Mouse (Mus musculus) liver, embryonic 15.5 days (tissue): ENCODE results near the gene Ttll12. TPM values are rescaled to one million over a fixed set of nuclear protein-coding genes. Genes with fewer than 3 reads are reported as not detected.

Experiments
- ATAC-seq: fragments of 200-750 bp; cut with Nextera tagmentation; 2 replicates; pipeline ENCODE4 v1.8.0; 2017; ENCODE audit warnings: moderate number of reproducible peaks, mild to moderate bottlenecking, moderate library complexity; ENCODE audit not compliant: insufficient read depth
- H3K27ac ChIP-seq: fragments of 300-500 bp; sonication (generic); replicated peaks from 2 replicates; pipeline ENCODE4 v1.5.1; 2015; ENCODE audit warnings: mild to moderate bottlenecking, inconsistent platforms
- H3K27me3 ChIP-seq: fragments of 300-500 bp; sonication (generic); 2 replicates; pipeline ENCODE4 v1.6.1; 2015; ENCODE audit warnings: mild to moderate bottlenecking, inconsistent platforms
- H3K36me3 ChIP-seq: fragments of 300-500 bp; sonication (generic); replicated peaks from 2 replicates; pipeline ENCODE4 v1.6.1; 2015; ENCODE audit warnings: moderate library complexity, mild to moderate bottlenecking, inconsistent platforms
- H3K4me1 ChIP-seq: fragments of 300-500 bp; sonication (generic); replicated peaks from 2 replicates; pipeline ENCODE4 v1.6.1; 2015; ENCODE audit warnings: inconsistent platforms
- H3K4me2 ChIP-seq: fragments of 300-500 bp; sonication (generic); 2 replicates; pipeline ENCODE4 v1.6.1; 2015; ENCODE audit warnings: moderate library complexity, mild to moderate bottlenecking, inconsistent platforms
- H3K4me3 ChIP-seq: fragments of 300-500 bp; sonication (generic); replicated peaks from 2 replicates; pipeline ENCODE4 v1.5.1; 2015; ENCODE audit warnings: mild to moderate bottlenecking, inconsistent platforms
- H3K9ac ChIP-seq: fragments of 300-500 bp; sonication (generic); 2 replicates; pipeline ENCODE4 v1.6.1; 2015; ENCODE audit warnings: moderate library complexity, mild to moderate bottlenecking, inconsistent platforms
- H3K9me3 ChIP-seq: fragments of 300-500 bp; sonication (generic); replicated peaks from 2 replicates; pipeline ENCODE4 v1.6.1; 2016; ENCODE audit warnings: inconsistent platforms
- WGBS: fragments of 180-500 bp; shearing (Covaris S2); methylation state at CpG from one replicate; pipeline ENCODE4 v1.1.7; 2015; ENCODE audit warnings: mixed read lengths; ENCODE audit not compliant: insufficient replicate concordance; 5-methylcytosine and 5-hydroxymethylcytosine counted together
- polyA plus RNA-seq: library from polyadenylated mRNA; unstranded; fragments of >200 nt; fragmentation: Nextera tagmentation; extraction: Ambion mirVana; gene quantifications from 2 replicates; pipeline ENCODE4 v1.2.1, GENCODE M21; 2015

Ttll12 gene
- polyA plus RNA-seq = 35.6 and 38.5 TPM in 2 replicates

- Histone ChIP-seq H3K9me3 (no peaks in the 10 kb centered on the region), H3K4me1 (peaks cover 66% of the 10 kb centered on the region), H3K36me3 (peaks cover 28% of the 10 kb centered on the region), H3K27ac (peak within 1 kb of the TSS; percentile 99), H3K9ac (peak within 1 kb of the TSS; percentile 96), H3K4me3 (peak within 1 kb of the TSS; percentile 96), H3K4me2 (peak within 1 kb of the TSS; percentile 87), H3K27me3 (no peaks in the 10 kb centered on the region)
- WGBS = under 1% methylated on average over 68 of the region's 68 CpGs
- peak; percentile 66 for ATAC-seq
These were observed at the start of gene Ttll12 for GRCm38 (mm10) chr15:83594513-83595363. TSS of gene Ttll12 (minus strand) at chr15:83595157.

GRCm38 (mm10) chr15:83642518-83642917 lies 47.6 kb upstream of the Ttll12 start:
- Histone ChIP-seq H3K4me1 (no peaks in the 10 kb centered on the region), H3K9me3 (no peaks in the 10 kb centered on the region), H3K27me3 (no peaks in the 10 kb centered on the region; the same call in 1 of the 2 replicates), H3K36me3 (no peaks in the 10 kb centered on the region), H3K4me3 (no peak overlapping the region), H3K4me2 (no peak overlapping the region), H3K27ac (no peak overlapping the region), H3K9ac (no peak overlapping the region)
- 64% methylated on average over 6 of the region's 6 CpGs for WGBS
- ATAC-seq = no peak

GRCm38 (mm10) chr15:83640208-83640607 lies 45.3 kb upstream of the Ttll12 start:
- Histone ChIP-seq H3K36me3 (no peaks in the 10 kb centered on the region), H3K27me3 (no peaks in the 10 kb centered on the region; the same call in 1 of the 2 replicates), H3K4me1 (no peaks in the 10 kb centered on the region), H3K9me3 (no peaks in the 10 kb centered on the region), H3K9ac (no peak overlapping the region), H3K4me3 (no peak overlapping the region), H3K27ac (no peak overlapping the region), H3K4me2 (no peak overlapping the region)
- WGBS = 22% methylated on average over 4 of the region's 4 CpGs
- ATAC-seq = no peak

- Histone ChIP-seq H3K27me3 (no peaks in the 10 kb centered on the region; the same call in 1 of the 2 replicates), H3K9ac (no peak overlapping the region), H3K36me3 (no peaks in the 10 kb centered on the region), H3K27ac (no peak overlapping the region), H3K4me2 (no peak overlapping the region), H3K9me3 (no peaks in the 10 kb centered on the region), H3K4me3 (no peak overlapping the region), H3K4me1 (no peaks in the 10 kb centered on the region)
- no peak for ATAC-seq
- 39% methylated on average over 3 of the region's 3 CpGs for WGBS
These were observed 44.2 kb upstream of the Ttll12 start for GRCm38 (mm10) chr15:83639160-83639559.

GRCm38 (mm10) chr15:83638196-83638899 lies 43.4 kb upstream of the Ttll12 start:
- no peaks in the 10 kb centered on the region for H3K36me3 ChIP-seq
- no peaks in the 10 kb centered on the region for H3K9me3 ChIP-seq
- H3K27me3 ChIP-seq = no peaks in the 10 kb centered on the region; the same call in 1 of the 2 replicates
- H3K9ac ChIP-seq = no peak overlapping the region
- no peak overlapping the region for H3K4me2 ChIP-seq
- 74% methylated on average over 20 of the region's 20 CpGs for WGBS
- no peak for ATAC-seq
- H3K4me3 ChIP-seq = no peak overlapping the region
- H3K27ac ChIP-seq = no peak overlapping the region
- H3K4me1 ChIP-seq = no peaks in the 10 kb centered on the region

- ATAC-seq = no peak
These were observed 41.8 kb upstream of the Ttll12 start for GRCm38 (mm10) chr15:83636759-83637158.

GRCm38 (mm10) chr15:83635251-83635650 lies 40.3 kb upstream of the Ttll12 start:
- Histone ChIP-seq H3K9me3 (no peaks in the 10 kb centered on the region), H3K36me3 (no peaks in the 10 kb centered on the region), H3K9ac (no peak overlapping the region), H3K27ac (no peak overlapping the region), H3K4me2 (no peak overlapping the region), H3K27me3 (no peaks in the 10 kb centered on the region; the same call in 1 of the 2 replicates), H3K4me3 (no peak overlapping the region), H3K4me1 (no peaks in the 10 kb centered on the region)
- ATAC-seq = no peak
- WGBS = 16% methylated on average over 3 of the region's 3 CpGs

More at GRCm38 (mm10) chr15:83636759-83637158, 41.8 kb upstream of the Ttll12 start:
- no peaks in the 10 kb centered on the region for H3K9me3 ChIP-seq
- no peak overlapping the region for H3K27ac ChIP-seq
- 52% methylated on average over 6 of the region's 6 CpGs for WGBS
- no peak overlapping the region for H3K4me2 ChIP-seq
- H3K36me3 ChIP-seq = no peaks in the 10 kb centered on the region
- H3K9ac ChIP-seq = no peak overlapping the region
- H3K4me1 ChIP-seq = no peaks in the 10 kb centered on the region
- H3K27me3 ChIP-seq = no peaks in the 10 kb centered on the region; the same call in 1 of the 2 replicates
- H3K4me3 ChIP-seq = no peak overlapping the region

GRCm38 (mm10) chr15:83634076-83634475 lies 39.1 kb upstream of the Ttll12 start:
- no peak for ATAC-seq
- H3K9ac ChIP-seq = no peak overlapping the region
- H3K9me3 ChIP-seq = no peaks in the 10 kb centered on the region
- no peak overlapping the region for H3K4me2 ChIP-seq
- H3K36me3 ChIP-seq = no peaks in the 10 kb centered on the region
- no peak overlapping the region for H3K27ac ChIP-seq
- H3K4me3 ChIP-seq = no peak overlapping the region
- no peaks in the 10 kb centered on the region for H3K4me1 ChIP-seq
- 3% methylated on average over 1 of the region's 1 CpGs for WGBS
- no peaks in the 10 kb centered on the region; the same call in 1 of the 2 replicates for H3K27me3 ChIP-seq

- ATAC-seq = no peak
- no peak overlapping the region for H3K27ac ChIP-seq
- H3K4me3 ChIP-seq = no peak overlapping the region
- H3K36me3 ChIP-seq = no peaks in the 10 kb centered on the region
- no peaks in the 10 kb centered on the region for H3K4me1 ChIP-seq
- 60% methylated on average over 7 of the region's 7 CpGs for WGBS
- H3K4me2 ChIP-seq = no peak overlapping the region
- H3K9me3 ChIP-seq = no peaks in the 10 kb centered on the region
- no peak overlapping the region for H3K9ac ChIP-seq
- H3K27me3 ChIP-seq = no peaks in the 10 kb centered on the region
These were observed 36.1 kb upstream of the Ttll12 start for GRCm38 (mm10) chr15:83631071-83631470.

GRCm38 (mm10) chr15:83629716-83630115 lies 34.8 kb upstream of the Ttll12 start:
- ATAC-seq = no peak
- Histone ChIP-seq H3K4me1 (no peaks in the 10 kb centered on the region), H3K9ac (no peak overlapping the region), H3K4me2 (no peak overlapping the region), H3K27me3 (no peaks in the 10 kb centered on the region), H3K9me3 (no peaks in the 10 kb centered on the region), H3K4me3 (no peak overlapping the region), H3K36me3 (no peaks in the 10 kb centered on the region), H3K27ac (no peak overlapping the region)
- WGBS = 49% methylated on average over 3 of the region's 3 CpGs

- Histone ChIP-seq H3K4me2 (no peak overlapping the region), H3K4me1 (no peaks in the 10 kb centered on the region), H3K27ac (no peak overlapping the region), H3K36me3 (no peaks in the 10 kb centered on the region), H3K4me3 (no peak overlapping the region), H3K9ac (no peak overlapping the region), H3K9me3 (no peaks in the 10 kb centered on the region), H3K27me3 (no peaks in the 10 kb centered on the region)
- no peak for ATAC-seq
- WGBS = 62% methylated on average over 2 of the region's 2 CpGs
These were observed 31.2 kb upstream of the Ttll12 start for GRCm38 (mm10) chr15:83626142-83626645.
